Mouse (Mus musculus) kidney, adult 18-20 months (tissue): ENCODE data around the gene C1qb.

ENCODE experiments used
- DNase-seq: peaks from one replicate; pipeline ENCODE4 v3.0.0; 2021

C1qb gene

GRCm38 (mm10) chr4:136886101-136886500 lies at the start of gene C1qb:
TSS of gene C1qb (minus strand) at chr4:136886187.
- no peak for DNase-seq

GRCm38 (mm10) chr4:136934746-136935613 lies 49.0 kb upstream of the C1qb start:
- DNase-seq = no peak

GRCm38 (mm10) chr4:136930474-136930873 lies 44.5 kb upstream of the C1qb start:
- DNase-seq = no peak

GRCm38 (mm10) chr4:136928928-136929327 lies 42.9 kb upstream of the C1qb start:
- DNase-seq = peak; percentile 20

- no peak for DNase-seq
Observed at GRCm38 (mm10) chr4:136925804-136926203, 39.8 kb upstream of the C1qb start.

GRCm38 (mm10) chr4:136924529-136924928 lies 38.5 kb upstream of the C1qb start:
- peak; percentile 75 for DNase-seq

- no peak for DNase-seq
Observed at GRCm38 (mm10) chr4:136919526-136919925, 33.5 kb upstream of the C1qb start.

- DNase-seq = no peak
Observed at GRCm38 (mm10) chr4:136918834-136919233, 32.8 kb upstream of the C1qb start.

GRCm38 (mm10) chr4:136917165-136917524 lies 31.2 kb upstream of the C1qb start:
- no peak for DNase-seq

- no peak for DNase-seq
Observed at GRCm38 (mm10) chr4:136916359-136917164, 30.6 kb upstream of the C1qb start.

- no peak for DNase-seq
Observed at GRCm38 (mm10) chr4:136912841-136913240, 26.9 kb upstream of the C1qb start.

GRCm38 (mm10) chr4:136911804-136912203 lies 25.8 kb upstream of the C1qb start:
- no peak for DNase-seq

- DNase-seq = no peak
Observed at GRCm38 (mm10) chr4:136911211-136911646, 25.2 kb upstream of the C1qb start.

GRCm38 (mm10) chr4:136907809-136908208 lies 21.8 kb upstream of the C1qb start:
- no peak for DNase-seq

GRCm38 (mm10) chr4:136907033-136907432 lies 21.0 kb upstream of the C1qb start:
- peak; percentile 51 for DNase-seq

GRCm38 (mm10) chr4:136904767-136905539 lies 19.0 kb upstream of the C1qb start:
- no peak for DNase-seq

- DNase-seq = no peak
Observed at GRCm38 (mm10) chr4:136899154-136899553, 13.2 kb upstream of the C1qb start.

- DNase-seq = no peak
Observed at GRCm38 (mm10) chr4:136898637-136899036, 12.7 kb upstream of the C1qb start, which contains the start of gene C1qa. TSS of gene C1qa (minus strand) at chr4:136898803.

- no peak for DNase-seq
Observed at GRCm38 (mm10) chr4:136898084-136898598, 12.2 kb upstream of the C1qb start.

GRCm38 (mm10) chr4:136896461-136896860 lies 10.5 kb upstream of the C1qb start:
- no peak for DNase-seq

GRCm38 (mm10) chr4:136895861-136896260 lies 9.9 kb upstream of the C1qb start:
- no peak for DNase-seq

GRCm38 (mm10) chr4:136894821-136895220 lies 8.8 kb upstream of the C1qb start:
- DNase-seq = no peak
